Mouse (Mus musculus): ENCODE results near the gene Smtn.

Gene Smtn

GRCm38 (mm10) chr11:3547047-3547446, 6.6 kb upstream of the Smtn start:
- no peak for DNase-seq (ENCODE audit: low spot score)

- DNase-seq (ENCODE audit: low spot score): no peak
These were observed 5.8 kb upstream of the Smtn start for GRCm38 (mm10) chr11:3546242-3546562.

- no peak for DNase-seq (ENCODE audit: low spot score)
These were observed 5.3 kb upstream of the Smtn start for GRCm38 (mm10) chr11:3545531-3546241.

GRCm38 (mm10) chr11:3544409-3544808, 4.0 kb upstream of the Smtn start:
- no peak for DNase-seq (ENCODE audit: low spot score)

- DNase-seq (ENCODE audit: low spot score): peak; percentile 79
These were observed 2.6 kb upstream of the Smtn start for GRCm38 (mm10) chr11:3543001-3543400.

- DNase-seq (ENCODE audit: low spot score): no peak
These were observed 1.5 kb upstream of the Smtn start for GRCm38 (mm10) chr11:3541932-3542331.

GRCm38 (mm10) chr11:3539826-3540196, 601 bp downstream of the Smtn start:
- DNase-seq (ENCODE audit: low spot score): no peak

- peak; percentile 92 for DNase-seq (ENCODE audit: low spot score)
These were observed 1.1 kb downstream of the Smtn start for GRCm38 (mm10) chr11:3539111-3539825.

- no peak for DNase-seq (ENCODE audit: low spot score)
These were observed 2.1 kb downstream of the Smtn start for GRCm38 (mm10) chr11:3538341-3538740.

GRCm38 (mm10) chr11:3537711-3538110, 2.7 kb downstream of the Smtn start:
- DNase-seq (ENCODE audit: low spot score): no peak

GRCm38 (mm10) chr11:3536745-3537333, 3.6 kb downstream of the Smtn start:
- DNase-seq (ENCODE audit: low spot score): no peak

GRCm38 (mm10) chr11:3536082-3536481, 4.3 kb downstream of the Smtn start:
- no peak for DNase-seq (ENCODE audit: low spot score)

- DNase-seq (ENCODE audit: low spot score): peak; percentile 98
These were observed 4.9 kb downstream of the Smtn start for GRCm38 (mm10) chr11:3535406-3535986.

- DNase-seq (ENCODE audit: low spot score): no peak
These were observed 5.5 kb downstream of the Smtn start for GRCm38 (mm10) chr11:3534956-3535355.

- DNase-seq (ENCODE audit: low spot score): no peak
These were observed 6.9 kb downstream of the Smtn start for GRCm38 (mm10) chr11:3533406-3533932.

GRCm38 (mm10) chr11:3532101-3532931, 8.1 kb downstream of the Smtn start:
- no peak for DNase-seq (ENCODE audit: low spot score)

- DNase-seq (ENCODE audit: low spot score): no peak
These were observed 8.8 kb downstream of the Smtn start for GRCm38 (mm10) chr11:3531634-3532033.

- no peak for DNase-seq (ENCODE audit: low spot score)
These were observed 9.7 kb downstream of the Smtn start for GRCm38 (mm10) chr11:3530731-3531130.

GRCm38 (mm10) chr11:3529476-3530252, 10.7 kb downstream of the Smtn start:
- peak; percentile 61 for DNase-seq (ENCODE audit: low spot score)

GRCm38 (mm10) chr11:3528208-3528607, 12.2 kb downstream of the Smtn start:
- no peak for DNase-seq (ENCODE audit: low spot score)

GRCm38 (mm10) chr11:3527766-3528165, 12.6 kb downstream of the Smtn start:
- no peak for DNase-seq (ENCODE audit: low spot score)

All from urinary bladder, postnatal 14 days (tissue).